Mouse (Mus musculus) stomach, embryonic 15.5 days (tissue): ENCODE results near the gene Ctcfl. TPM values are rescaled to one million over a fixed set of nuclear protein-coding genes. Genes with fewer than 3 reads are reported as not detected.

Experiments
- ATAC-seq: fragments of 200-750 bp; cut with Nextera tagmentation; 2 replicates; pipeline ENCODE4 v1.8.0; 2017; ENCODE audit warnings: low read depth, moderate number of reproducible peaks, moderate TSS enrichment; ENCODE audit not compliant: insufficient read depth, low FRiP score
- H3K27ac ChIP-seq: fragments of 300-500 bp; sonication (generic); 2 replicates; pipeline ENCODE4 v1.5.1; 2015; ENCODE audit warnings: mild to moderate bottlenecking, inconsistent platforms
- H3K27me3 ChIP-seq: fragments of 300-500 bp; sonication (generic); replicated peaks from 2 replicates; pipeline ENCODE4 v1.6.1; 2015; ENCODE audit warnings: inconsistent platforms
- H3K36me3 ChIP-seq: fragments of 300-500 bp; sonication (generic); 2 replicates; pipeline ENCODE4 v1.6.1; 2015; ENCODE audit warnings: inconsistent platforms
- H3K4me1 ChIP-seq: fragments of 300-500 bp; sonication (generic); 2 replicates; pipeline ENCODE4 v1.6.1; 2015; ENCODE audit warnings: inconsistent platforms
- H3K4me2 ChIP-seq: fragments of 300-500 bp; sonication (generic); 2 replicates; pipeline ENCODE4 v1.6.1; 2015; ENCODE audit warnings: mild to moderate bottlenecking, inconsistent platforms
- H3K4me3 ChIP-seq: fragments of 300-500 bp; sonication (generic); replicated peaks from 2 replicates; pipeline ENCODE4 v1.5.1; 2015; ENCODE audit warnings: inconsistent platforms
- H3K9ac ChIP-seq: fragments of 300-500 bp; sonication (generic); 2 replicates; pipeline ENCODE4 v1.6.1; 2015; ENCODE audit warnings: inconsistent platforms
- H3K9me3 ChIP-seq: fragments of 300-500 bp; sonication (generic); 2 replicates; pipeline ENCODE4 v1.6.1; 2016; ENCODE audit warnings: inconsistent platforms
- WGBS: fragments of 180-500 bp; shearing (Covaris S2); methylation state at CpG from one replicate; pipeline ENCODE4 v1.1.7; 2015; 5-methylcytosine and 5-hydroxymethylcytosine counted together
- polyA plus RNA-seq: library from polyadenylated mRNA; unstranded; fragments of >200 nt; fragmentation: Nextera tagmentation; extraction: Ambion mirVana; gene quantifications from 2 replicates; pipeline ENCODE4 v1.2.1, GENCODE M21; 2015

The Ctcfl gene
- polyA plus RNA-seq, 1 experiment from 2014 or later = 0.30 TPM

DNA sequence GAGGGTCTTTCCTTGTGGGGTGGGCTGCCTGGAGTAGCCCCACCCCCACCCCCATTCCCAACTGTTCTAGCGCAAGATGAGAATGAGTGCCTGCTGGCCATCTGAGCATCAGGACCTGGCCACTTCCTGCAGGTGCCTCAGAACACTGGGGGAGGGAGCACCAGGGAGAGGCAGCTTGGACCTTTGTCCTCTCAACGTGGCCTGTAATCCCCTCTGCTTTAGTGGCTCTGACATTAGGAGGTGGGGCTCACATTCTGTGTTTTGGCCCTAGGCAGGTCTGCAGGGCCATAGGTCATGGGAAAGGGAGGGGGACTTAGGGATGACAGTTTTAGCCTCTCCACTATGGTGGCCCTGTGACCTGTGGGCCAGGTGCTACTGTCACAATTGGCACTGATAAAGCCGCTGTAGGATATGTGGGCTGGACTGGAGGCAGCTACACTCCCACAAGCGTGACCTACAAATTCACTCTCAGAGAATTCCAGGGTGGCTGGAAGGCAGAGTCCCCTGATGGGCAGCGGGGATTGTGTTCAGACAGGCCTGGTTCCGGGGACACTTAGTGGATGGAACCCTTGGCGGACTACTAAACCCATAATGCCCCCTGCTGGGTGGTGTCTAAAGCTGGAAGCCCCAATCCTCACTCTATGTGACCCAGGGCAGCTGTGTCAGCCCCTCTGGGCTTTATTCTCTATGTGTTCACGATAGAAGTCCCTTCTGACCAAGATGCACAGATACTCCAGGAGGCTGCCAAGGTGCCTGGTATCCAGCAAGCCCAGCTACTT lies 68.5 kb downstream of the Ctcfl start:
- Histone ChIP-seq H3K4me3 (no peak overlapping the region), H3K36me3 (no peaks in the 10 kb centered on the region), H3K9me3 (no peaks in the 10 kb centered on the region), H3K4me2 (no peak overlapping the region), H3K4me1 (peaks cover 3% of the 10 kb centered on the region; the same call in 1 of the 2 replicates), H3K9ac (no peak overlapping the region), H3K27ac (no peak overlapping the region), H3K27me3 (no peaks in the 10 kb centered on the region)
- 0 out of 2 replicates have a peak, but pooled peaks have one; percentile 8 for ATAC-seq
- WGBS = 48% methylated on average over 8 of the region's 8 CpGs

DNA sequence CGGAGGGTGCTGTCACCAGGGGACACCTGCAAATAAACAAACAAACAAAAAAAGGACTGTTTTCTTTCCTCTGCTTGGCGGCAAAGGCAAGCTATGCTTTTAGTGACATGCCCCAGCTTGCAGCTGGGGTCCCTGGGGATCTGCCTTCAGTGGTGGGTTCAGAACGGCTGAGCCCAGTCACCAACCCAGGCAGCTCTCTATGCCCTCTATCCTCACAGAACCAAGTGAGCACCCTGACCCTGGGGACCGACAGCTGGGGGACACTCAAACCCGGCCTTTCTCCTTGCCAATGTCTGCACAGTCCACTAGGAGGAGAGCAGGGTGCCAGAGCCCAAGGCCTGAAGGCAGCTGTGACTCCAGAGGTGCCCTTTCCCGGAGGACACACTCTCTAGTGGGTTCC lies 69.5 kb downstream of the Ctcfl start:
- 53% methylated on average over 6 of the region's 6 CpGs for WGBS
- peaks cover 3% of the 10 kb centered on the region; the same call in 1 of the 2 replicates for H3K4me1 ChIP-seq
- H3K9me3 ChIP-seq = no peaks in the 10 kb centered on the region
- no peaks in the 10 kb centered on the region for H3K27me3 ChIP-seq
- no peak overlapping the region for H3K4me2 ChIP-seq
- H3K4me3 ChIP-seq = no peak overlapping the region
- ATAC-seq = no peak
- no peaks in the 10 kb centered on the region for H3K36me3 ChIP-seq
- no peak overlapping the region for H3K9ac ChIP-seq
- H3K27ac ChIP-seq = no peak overlapping the region

DNA sequence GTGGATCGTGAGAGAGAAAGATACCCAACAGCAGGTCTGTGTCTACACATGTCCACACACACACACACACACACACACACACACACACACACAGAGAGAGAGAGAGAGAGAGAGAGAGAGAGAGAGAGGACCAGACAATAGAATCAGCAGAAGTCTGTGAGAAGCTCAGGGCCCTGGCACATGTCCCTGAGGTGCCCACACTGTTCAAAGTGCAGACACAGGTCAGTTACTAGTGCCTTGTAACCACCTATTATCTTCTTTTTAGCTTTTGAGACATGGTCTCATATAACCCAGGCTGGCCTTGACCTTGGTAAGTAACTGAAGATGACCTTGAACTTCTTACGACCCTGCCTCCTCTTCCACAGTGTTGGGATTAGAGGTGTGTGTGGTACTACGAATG lies 70.1 kb downstream of the Ctcfl start:
- no peak for ATAC-seq
- no peak overlapping the region for H3K4me2 ChIP-seq
- H3K4me3 ChIP-seq = no peak overlapping the region
- no peaks in the 10 kb centered on the region for H3K36me3 ChIP-seq
- WGBS = 83% methylated on average over 3 of the region's 3 CpGs
- H3K9me3 ChIP-seq = no peaks in the 10 kb centered on the region
- H3K4me1 ChIP-seq = peaks cover 3% of the 10 kb centered on the region; the same call in 1 of the 2 replicates
- H3K27me3 ChIP-seq = no peaks in the 10 kb centered on the region
- H3K9ac ChIP-seq = no peak overlapping the region
- no peak overlapping the region for H3K27ac ChIP-seq

DNA sequence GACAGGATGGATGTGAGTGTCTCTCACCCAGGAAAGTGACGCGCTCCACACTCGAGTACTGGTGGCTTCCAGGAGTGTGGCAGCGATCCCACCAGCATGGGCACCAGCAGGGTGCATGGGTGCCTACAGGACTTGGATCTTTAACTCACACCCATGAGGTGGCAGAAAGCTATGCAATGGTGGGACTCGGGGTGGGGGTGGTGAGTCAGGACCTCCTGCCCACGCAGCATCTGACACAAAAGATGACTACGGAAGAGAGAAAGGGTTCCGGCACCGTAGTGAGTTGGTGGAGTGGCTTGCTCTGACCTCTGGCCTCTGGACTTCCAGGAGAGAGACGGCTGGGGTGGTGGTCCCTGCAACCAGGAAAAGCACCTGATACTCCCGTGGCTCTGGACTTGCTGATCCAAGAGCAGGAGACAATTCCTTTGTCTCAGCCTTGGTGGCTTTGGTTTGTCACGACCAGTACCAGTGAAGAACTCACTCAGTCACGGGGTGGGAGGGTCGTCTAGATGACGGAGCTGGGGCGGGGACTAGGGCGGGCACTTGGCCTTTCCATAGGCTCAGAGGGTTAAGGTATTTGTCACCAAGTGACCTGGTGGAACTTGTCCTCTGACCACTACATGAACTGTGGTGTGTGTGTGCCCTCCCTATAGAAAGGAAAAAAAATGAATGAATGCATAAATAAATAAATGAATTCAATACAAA lies 71.1 kb downstream of the Ctcfl start:
- Histone ChIP-seq H3K4me1 (peaks cover 3% of the 10 kb centered on the region; the same call in 1 of the 2 replicates), H3K27ac (no peak overlapping the region), H3K27me3 (no peaks in the 10 kb centered on the region), H3K9me3 (no peaks in the 10 kb centered on the region), H3K36me3 (no peaks in the 10 kb centered on the region), H3K4me3 (no peak overlapping the region), H3K4me2 (no peak overlapping the region), H3K9ac (no peak overlapping the region)
- 57% methylated on average over 17 of the region's 17 CpGs for WGBS
- ATAC-seq = no peak

DNA sequence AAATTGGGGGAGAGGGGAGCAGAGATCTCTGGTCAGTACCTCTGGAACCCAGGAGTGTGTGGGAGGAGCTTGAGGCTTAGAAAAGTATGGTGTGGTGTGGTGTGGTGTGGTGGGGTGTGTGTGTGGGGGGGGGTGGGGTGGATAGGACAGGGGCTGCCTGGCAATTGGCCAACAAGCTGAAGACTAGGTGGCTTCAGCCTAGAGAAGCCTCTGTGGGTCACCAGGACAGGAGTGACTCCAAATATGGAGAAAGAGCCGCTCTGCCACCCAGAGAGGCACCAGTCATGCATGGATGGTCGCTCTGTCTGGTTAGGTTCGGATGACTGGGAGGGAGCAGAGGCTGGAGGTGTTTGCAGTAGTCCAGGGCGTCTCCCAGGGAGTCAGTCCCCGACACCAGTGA lies 71.9 kb downstream of the Ctcfl start:
- no peak overlapping the region for H3K27ac ChIP-seq
- no peak overlapping the region for H3K4me3 ChIP-seq
- no peaks in the 10 kb centered on the region for H3K9me3 ChIP-seq
- no peak; the same call in 1 of the 2 replicates for ATAC-seq
- peaks cover 3% of the 10 kb centered on the region; the same call in 1 of the 2 replicates for H3K4me1 ChIP-seq
- no peaks in the 10 kb centered on the region for H3K27me3 ChIP-seq
- H3K36me3 ChIP-seq = no peaks in the 10 kb centered on the region
- no peak overlapping the region for H3K4me2 ChIP-seq
- 73% methylated on average over 5 of the region's 5 CpGs for WGBS
- H3K9ac ChIP-seq = no peak overlapping the region

DNA sequence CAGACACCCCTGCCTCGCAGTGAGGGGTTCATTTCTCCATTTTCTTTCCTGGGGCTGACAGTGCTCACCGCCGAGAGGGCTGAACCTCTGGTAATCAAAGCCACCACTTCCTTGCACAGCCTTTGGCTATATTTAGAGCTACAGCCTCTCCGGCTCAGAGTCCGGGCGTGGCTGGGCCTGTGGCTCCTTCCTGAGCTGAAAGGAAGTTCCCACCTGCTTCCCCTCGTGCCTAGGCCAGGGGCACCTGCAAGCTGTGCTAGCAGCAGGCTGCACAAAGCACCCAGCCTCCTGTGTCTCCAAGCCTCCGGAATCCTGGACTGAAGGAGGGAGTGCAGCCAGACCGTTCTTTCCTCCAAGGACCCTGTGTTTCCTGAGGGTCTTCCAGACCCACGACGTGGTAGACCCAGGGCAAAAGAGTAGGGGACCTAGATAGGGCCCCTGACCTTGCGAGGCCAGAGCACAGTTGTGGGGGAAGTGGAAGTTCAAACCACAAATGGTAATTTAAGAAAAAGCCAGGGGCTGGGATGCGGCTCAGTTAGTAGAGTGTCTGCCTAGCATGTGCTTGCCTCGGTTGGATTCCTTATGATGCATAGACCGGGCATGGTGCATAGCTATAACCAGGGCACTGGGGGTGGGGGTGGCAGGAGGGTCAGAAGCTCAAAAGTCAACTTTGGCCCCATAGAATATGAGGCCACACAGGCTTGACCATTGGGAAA lies 72.6 kb downstream of the Ctcfl start:
- Histone ChIP-seq H3K27ac (0 out of 2 replicates have a peak overlapping the region, but pooled peaks have one; percentile 4), H3K4me1 (peaks cover 3% of the 10 kb centered on the region; the same call in 1 of the 2 replicates), H3K27me3 (no peaks in the 10 kb centered on the region), H3K4me2 (no peak overlapping the region), H3K4me3 (no peak overlapping the region), H3K9me3 (no peaks in the 10 kb centered on the region), H3K36me3 (no peaks in the 10 kb centered on the region), H3K9ac (no peak overlapping the region)
- ATAC-seq = no peak
- WGBS = 59% methylated on average over 15 of the region's 15 CpGs

DNA sequence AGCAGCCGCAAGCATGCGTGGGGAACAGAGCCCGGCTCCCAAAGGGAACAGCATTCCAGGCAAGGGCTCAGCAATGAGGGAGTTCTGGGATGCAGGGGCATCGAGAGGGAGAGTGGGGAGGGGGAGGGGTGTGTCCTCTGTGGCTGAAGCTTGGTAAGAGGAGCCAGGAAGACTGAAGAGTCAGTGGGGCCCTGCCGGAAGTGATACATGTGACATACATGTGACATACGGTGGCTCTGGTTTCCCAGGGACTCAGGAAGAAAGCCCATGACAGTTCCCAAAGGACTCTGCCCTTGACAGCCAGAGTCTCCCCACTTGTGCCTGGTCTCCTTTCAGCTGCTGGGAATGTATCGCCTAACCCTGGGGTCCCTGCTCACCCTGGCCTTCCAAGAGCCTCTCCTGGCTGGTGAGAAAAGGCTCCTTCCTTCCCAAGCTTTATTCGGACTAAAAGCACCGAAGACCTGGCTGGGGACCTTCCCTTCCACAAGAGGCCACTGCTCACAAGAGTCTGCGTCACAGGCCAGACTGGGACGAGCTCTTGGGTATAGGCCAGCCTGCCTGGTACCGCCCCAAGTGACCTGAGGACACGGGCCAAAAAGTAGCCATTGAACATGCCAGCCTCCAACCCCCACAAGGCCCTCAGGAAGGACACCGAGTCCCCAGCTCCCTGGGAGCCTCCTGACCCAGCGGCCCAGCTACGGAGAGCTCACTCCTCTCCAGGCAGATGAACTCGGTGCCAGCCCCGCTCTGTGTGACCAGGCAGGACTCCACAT lies 74.9 kb downstream of the Ctcfl start:
- H3K4me2 ChIP-seq = no peak overlapping the region
- no peak for ATAC-seq
- no peaks in the 10 kb centered on the region for H3K9me3 ChIP-seq
- H3K36me3 ChIP-seq = no peaks in the 10 kb centered on the region
- 77% methylated on average over 18 of the region's 18 CpGs for WGBS
- H3K9ac ChIP-seq = no peak overlapping the region
- no peaks in the 10 kb centered on the region for H3K27me3 ChIP-seq
- H3K27ac ChIP-seq = no peak overlapping the region
- no peak overlapping the region for H3K4me3 ChIP-seq
- H3K4me1 ChIP-seq = 0 out of 2 replicates have a peak, but pooled peaks cover 3% of the 10 kb centered on the region

Other genes with a start within 250 kb of the Ctcfl start
- gene Bmp7, start 179.2 kb downstream of the Ctcfl start, polyA plus RNA-seq = 22.9 and 27.1 TPM in 2 replicates
- 0.06 and 0.31 TPM in 2 replicates for gene Spo11, start 141.8 kb downstream of the Ctcfl start, polyA plus RNA-seq
- gene Rae1, start 119.4 kb downstream of the Ctcfl start, polyA plus RNA-seq = 110 and 118 TPM in 2 replicates
- 43.6 and 56.6 TPM in 2 replicates for gene Rbm38, start 99.0 kb downstream of the Ctcfl start, polyA plus RNA-seq
- 1.2 and 1.5 TPM in 2 replicates for gene Pck1, start 33.5 kb upstream of the Ctcfl start, polyA plus RNA-seq
- gene Zbp1, start 99.4 kb upstream of the Ctcfl start, polyA plus RNA-seq = 0.93 and 1.3 TPM in 2 replicates
- gene Pmepa1, start 157.0 kb upstream of the Ctcfl start, polyA plus RNA-seq = 7.3 and 7.5 TPM in 2 replicates